Mouse (Mus musculus) hindbrain, embryonic 14.5 days (tissue): ENCODE results near the gene Zg16. TPM values are rescaled to one million over a fixed set of nuclear protein-coding genes. Genes with fewer than 3 reads are reported as not detected.

Experiments
- ATAC-seq: fragments of 200-750 bp; cut with Nextera tagmentation; 2 replicates; pipeline ENCODE4 v1.8.0; 2017; ENCODE audit warnings: moderate number of reproducible peaks, mild to moderate bottlenecking, moderate TSS enrichment, moderate library complexity; ENCODE audit not compliant: low FRiP score
- DNase-seq: peaks from one replicate; pipeline ENCODE4 v3.0.0-alpha.2; 2015; ENCODE audit warnings: low spot score
- H3K27ac ChIP-seq: fragments of 300-500 bp; sonication (generic); 2 replicates; pipeline ENCODE4 v1.5.1; 2014; ENCODE audit warnings: mild to moderate bottlenecking, moderate library complexity
- H3K27me3 ChIP-seq: fragments of 300-500 bp; sonication (generic); 2 replicates; pipeline ENCODE4 v1.6.1; 2014; ENCODE audit warnings: mild to moderate bottlenecking, low read length, mixed read lengths; ENCODE audit not compliant: control insufficient read depth, insufficient read depth
- H3K36me3 ChIP-seq: fragments of 300-500 bp; sonication (generic); replicated peaks from 2 replicates; pipeline ENCODE4 v1.6.1; 2014; ENCODE audit not compliant: control insufficient read depth, insufficient read depth
- H3K4me1 ChIP-seq: fragments of 300-500 bp; sonication (generic); replicated peaks from 2 replicates; pipeline ENCODE4 v1.6.1; 2014; ENCODE audit warnings: antibody characterized with exemption, low read length, mixed read lengths; ENCODE audit not compliant: control insufficient read depth, insufficient read depth
- H3K4me2 ChIP-seq: fragments of 300-500 bp; sonication (generic); replicated peaks from 2 replicates; pipeline ENCODE4 v1.6.1; 2014; ENCODE audit warnings: mild to moderate bottlenecking, moderate library complexity
- H3K4me3 ChIP-seq: fragments of 300-500 bp; sonication (generic); replicated peaks from 2 replicates; pipeline ENCODE4 v1.5.1; 2014; ENCODE audit warnings: mild to moderate bottlenecking, low read length
- H3K9ac ChIP-seq: fragments of 300-500 bp; sonication (generic); 2 replicates; pipeline ENCODE4 v1.6.1; 2014
- H3K9me3 ChIP-seq: fragments of 300-500 bp; sonication (generic); 2 replicates; pipeline ENCODE4 v1.6.1; 2016; ENCODE audit warnings: low read length; ENCODE audit not compliant: control insufficient read depth
- WGBS: fragments of 180-500 bp; shearing (Covaris S2); extraction: QIAGEN DNeasy Blood & Tissue Kit; methylation state at CpG from one replicate; pipeline ENCODE4 v1.1.7; 2014; 5-methylcytosine and 5-hydroxymethylcytosine counted together
- polyA plus RNA-seq: library from polyadenylated mRNA; unstranded; fragments of >200 nt; fragmentation: Nextera tagmentation; extraction: Ambion mirVana; gene quantifications from 2 replicates; pipeline ENCODE4 v1.2.1, GENCODE M21; 2014

Zg16 gene
- polyA plus RNA-seq, 1 experiment from 2014 or later: not detected

GRCm38 (mm10) chr7:127024755-127025555 lies 62.2 kb downstream of the Zg16 start:
- no peaks in the 10 kb centered on the region for H3K27me3 ChIP-seq
- H3K27ac ChIP-seq: peak overlapping the region; percentile 100
- H3K9ac ChIP-seq: peak overlapping the region; percentile 99
- H3K4me2 ChIP-seq: peak overlapping the region; percentile 90
- peak; percentile 21; the same call in 1 of the 2 replicates for ATAC-seq
- no peaks in the 10 kb centered on the region for H3K9me3 ChIP-seq
- DNase-seq: peak; percentile 74
- H3K36me3 ChIP-seq: peaks cover 32% of the 10 kb centered on the region
- H3K4me1 ChIP-seq: peaks cover 51% of the 10 kb centered on the region
- peak overlapping the region; percentile 92 for H3K4me3 ChIP-seq
- 1% methylated on average over 30 of the region's 30 CpGs for WGBS

- DNase-seq: no peak
- H3K4me1 ChIP-seq: peaks cover 55% of the 10 kb centered on the region
- H3K4me2 ChIP-seq: peak overlapping the region; percentile 90
- H3K9ac ChIP-seq: peak overlapping the region; percentile 99
- H3K4me3 ChIP-seq: peak overlapping the region; percentile 92
- peaks cover 32% of the 10 kb centered on the region for H3K36me3 ChIP-seq
- H3K9me3 ChIP-seq: no peaks in the 10 kb centered on the region
- no peak for ATAC-seq
- peak overlapping the region; percentile 100 for H3K27ac ChIP-seq
- WGBS: 23% methylated on average over 19 of the region's 19 CpGs
- no peaks in the 10 kb centered on the region for H3K27me3 ChIP-seq
These were observed 63.0 kb downstream of the Zg16 start for GRCm38 (mm10) chr7:127023896-127024690.

GRCm38 (mm10) chr7:127023272-127023691 lies 63.8 kb downstream of the Zg16 start:
- H3K27ac ChIP-seq: no peak overlapping the region
- peaks cover 32% of the 10 kb centered on the region for H3K36me3 ChIP-seq
- WGBS: 71% methylated on average over 13 of the region's 13 CpGs
- no peaks in the 10 kb centered on the region for H3K9me3 ChIP-seq
- peak overlapping the region; percentile 99 for H3K9ac ChIP-seq
- peak overlapping the region; percentile 92 for H3K4me3 ChIP-seq
- H3K27me3 ChIP-seq: no peaks in the 10 kb centered on the region
- no peak for DNase-seq
- ATAC-seq: no peak
- H3K4me2 ChIP-seq: peak overlapping the region; percentile 90
- H3K4me1 ChIP-seq: peaks cover 55% of the 10 kb centered on the region

GRCm38 (mm10) chr7:127022528-127023271 lies 64.4 kb downstream of the Zg16 start:
- H3K4me1 ChIP-seq: peaks cover 51% of the 10 kb centered on the region
- H3K27me3 ChIP-seq: no peaks in the 10 kb centered on the region
- peaks cover 32% of the 10 kb centered on the region for H3K36me3 ChIP-seq
- no peak overlapping the region for H3K27ac ChIP-seq
- peak overlapping the region; percentile 92; the same call in 1 of the 2 replicates for H3K4me3 ChIP-seq
- DNase-seq (no peak), ATAC-seq (no peak)
- WGBS: 74% methylated on average over 7 of the region's 7 CpGs
- H3K9ac ChIP-seq: peak overlapping the region; percentile 99
- H3K4me2 ChIP-seq: peak overlapping the region; percentile 90
- no peaks in the 10 kb centered on the region for H3K9me3 ChIP-seq

- no peak for DNase-seq
- 47% methylated on average over 5 of the region's 5 CpGs for WGBS
- H3K27ac ChIP-seq: peak overlapping the region; percentile 81
These were observed 65.3 kb downstream of the Zg16 start for GRCm38 (mm10) chr7:127021563-127022527.

GRCm38 (mm10) chr7:127020901-127021562 lies 66.1 kb downstream of the Zg16 start, which contains the start of the genes Gm42742 and Prrt2:
TSS of gene Gm42742 (minus strand) at chr7:127021097.
TSS of gene Prrt2 (minus strand) at chr7:127021211.
- Histone ChIP-seq H3K27ac (peak within 1 kb of the TSS; percentile 81), H3K4me3 (peak within 1 kb of the TSS; percentile 51), H3K36me3 (peaks cover 32% of the 10 kb centered on the region), H3K9ac (peak within 1 kb of the TSS; percentile 82), H3K27me3 (no peaks in the 10 kb centered on the region), H3K4me2 (peak within 1 kb of the TSS; percentile 84), H3K9me3 (no peaks in the 10 kb centered on the region), H3K4me1 (peaks cover 53% of the 10 kb centered on the region)
- ATAC-seq: no peak
- peak; percentile 46 for DNase-seq
- 2% methylated on average over 33 of the region's 37 CpGs for WGBS

More at GRCm38 (mm10) chr7:127021563-127022527, 65.3 kb downstream of the Zg16 start:
- H3K4me3 ChIP-seq: peak overlapping the region; percentile 51; the same call in 1 of the 2 replicates
- ATAC-seq: no peak
- peaks cover 52% of the 10 kb centered on the region for H3K4me1 ChIP-seq
- H3K27me3 ChIP-seq: no peaks in the 10 kb centered on the region
- H3K36me3 ChIP-seq: peaks cover 32% of the 10 kb centered on the region
- peak overlapping the region; percentile 84 for H3K4me2 ChIP-seq
- H3K9me3 ChIP-seq: no peaks in the 10 kb centered on the region
- peak overlapping the region; percentile 82 for H3K9ac ChIP-seq

GRCm38 (mm10) chr7:127020491-127020890 lies 66.6 kb downstream of the Zg16 start:
- ATAC-seq (no peak), DNase-seq (no peak)
- peaks cover 59% of the 10 kb centered on the region for H3K4me1 ChIP-seq
- no peaks in the 10 kb centered on the region for H3K9me3 ChIP-seq
- peak overlapping the region; percentile 51 for H3K4me3 ChIP-seq
- peak overlapping the region; percentile 84 for H3K4me2 ChIP-seq
- no peaks in the 10 kb centered on the region for H3K27me3 ChIP-seq
- H3K9ac ChIP-seq: peak overlapping the region; percentile 82
- H3K36me3 ChIP-seq: peaks cover 37% of the 10 kb centered on the region
- peak overlapping the region; percentile 81 for H3K27ac ChIP-seq
- WGBS: 26% methylated on average over 5 of the region's 5 CpGs
